Mouse (Mus musculus) CH12.LX (cell line): ENCODE measurements around the gene Copg2. TPM values are rescaled to one million over a fixed set of nuclear protein-coding genes. Genes with fewer than 3 reads are reported as not detected.

Experiments
- DNase-seq: peaks from one replicate; pipeline ENCODE4 v3.0.0-alpha.2; 2013; ENCODE audit errors: extremely low read depth
- H3K27ac ChIP-seq: 2 replicates; pipeline ENCODE4 v1.5.1; 2012; ENCODE audit warnings: low read depth, mild to moderate bottlenecking, control low read depth, moderate library complexity; ENCODE audit not compliant: insufficient read depth
- H3K27me3 ChIP-seq: replicated peaks from 2 replicates; pipeline ENCODE3; 2012; ENCODE audit warnings: inconsistent platforms
- H3K36me3 ChIP-seq, 2 experiments: replicated peaks in 1 of 2; 2 replicates each; pipeline versions ENCODE3 to v1.6.1; 2012; ENCODE audit warnings: inconsistent platforms in 1 of 2, low read length in 1 of 2, mild to moderate bottlenecking in 1 of 2, mixed read lengths in 1 of 2, moderate library complexity in 1 of 2; ENCODE audit not compliant: control insufficient read depth in 1 of 2, insufficient read depth in 1 of 2
- H3K4me1 ChIP-seq, 2 experiments: 2 replicates each; pipeline ENCODE4 v1.6.1; 2012; ENCODE audit warnings: inconsistent platforms in 1 of 2, moderate library complexity in 1 of 2; ENCODE audit not compliant: insufficient read depth in 2 of 2, control insufficient read depth in 1 of 2
- H3K4me2 ChIP-seq: 2 replicates; pipeline ENCODE4 v1.6.1; 2012; ENCODE audit warnings: low read depth, mild to moderate bottlenecking, control low read depth; ENCODE audit not compliant: poor library complexity, insufficient read depth, severe bottlenecking
- H3K4me3 ChIP-seq, 3 experiments: fragments of 150-350 bp in 1 of 3; sonication (generic) in 1 of 3; replicated peaks in 1 of 3; 2 replicates each; pipeline versions ENCODE3 to v1.5.1; 2011 to 2012; ENCODE audit warnings: low read depth in 2 of 3, low read length in 2 of 3, mild to moderate bottlenecking in 2 of 3, moderate library complexity in 2 of 3, control low read depth in 1 of 3, improper control_type of control experiment in 1 of 3, inconsistent platforms in 1 of 3, mixed read lengths in 1 of 3; ENCODE audit not compliant: poor library complexity in 1 of 3
- H3K79me2 ChIP-seq: replicated peaks from 2 replicates; pipeline ENCODE4 v1.6.1; 2012; ENCODE audit warnings: mild to moderate bottlenecking, moderate library complexity; ENCODE audit not compliant: control insufficient read depth, poor library complexity, insufficient read depth, severe bottlenecking; ENCODE audit errors: extremely low read depth
- H3K9ac ChIP-seq: 2 replicates; pipeline ENCODE4 v1.6.1; 2012; ENCODE audit warnings: low read depth, mild to moderate bottlenecking, control low read depth, moderate library complexity; ENCODE audit not compliant: insufficient read depth
- H3K9me3 ChIP-seq: replicated peaks from 2 replicates; pipeline ENCODE3; 2012; ENCODE audit warnings: low read length, inconsistent platforms, mixed read lengths
- BHLHE40 ChIP-seq: IDR thresholded peaks from 2 replicates; pipeline ENCODE4 v1.6.1; 2011; ENCODE audit warnings: mild to moderate bottlenecking, low read depth, low read length, improper control_type of control experiment
- CHD1 ChIP-seq: IDR thresholded peaks from 2 replicates; pipeline ENCODE4 v1.6.1; 2012; ENCODE audit warnings: low read depth, low read length, improper control_type of control experiment, inconsistent platforms
- ELF1 ChIP-seq: IDR thresholded peaks from 2 replicates; pipeline ENCODE4 v1.6.1; 2014; ENCODE audit warnings: low read depth, mild to moderate bottlenecking, inconsistent platforms, low read length, improper control_type of control experiment
- GABPA ChIP-seq: IDR thresholded peaks from 2 replicates; pipeline ENCODE4 v1.6.1; 2012; ENCODE audit warnings: low read depth, low read length, improper control_type of control experiment, inconsistent platforms; ENCODE audit not compliant: insufficient replicate concordance
- HCFC1 ChIP-seq: IDR thresholded peaks from 2 replicates; pipeline ENCODE4 v1.6.1; 2012; ENCODE audit warnings: low read depth, mild to moderate bottlenecking, inconsistent platforms, low read length, improper control_type of control experiment
- IRF4 ChIP-seq: IDR thresholded peaks from 2 replicates; pipeline ENCODE4 v1.6.1; 2014; ENCODE audit warnings: low read depth, mild to moderate bottlenecking, inconsistent platforms, low read length, improper control_type of control experiment
- JUN ChIP-seq: IDR thresholded peaks from 2 replicates; pipeline ENCODE4 v1.6.1; 2011; ENCODE audit warnings: low read depth, mild to moderate bottlenecking, low read length, improper control_type of control experiment, moderate library complexity; ENCODE audit not compliant: insufficient read depth
- JUND ChIP-seq: conservative IDR thresholded peaks from 2 replicates; pipeline ENCODE4 v1.6.1; 2011; ENCODE audit warnings: low read depth, low read length, improper control_type of control experiment
- KAT2A ChIP-seq: IDR thresholded peaks from 2 replicates; pipeline ENCODE4 v1.6.1; 2012; ENCODE audit warnings: low read length, improper control_type of control experiment, inconsistent platforms; ENCODE audit not compliant: insufficient replicate concordance
- MAZ ChIP-seq: IDR thresholded peaks from 2 replicates; pipeline ENCODE4 v1.6.1; 2012; ENCODE audit warnings: low read depth, mild to moderate bottlenecking, inconsistent platforms, low read length, improper control_type of control experiment, moderate library complexity
- MXI1 ChIP-seq: IDR thresholded peaks from 2 replicates; pipeline ENCODE4 v1.6.1; 2011; ENCODE audit warnings: mild to moderate bottlenecking, low read depth, low read length, improper control_type of control experiment
- NRF1 ChIP-seq: IDR thresholded peaks from 2 replicates; pipeline ENCODE4 v1.6.1; 2014; ENCODE audit warnings: low read depth, mild to moderate bottlenecking, inconsistent platforms, low read length, improper control_type of control experiment, moderate library complexity
- POLR2AphosphoS2 ChIP-seq: IDR thresholded peaks from 2 replicates; pipeline ENCODE4 v1.6.1; 2011; ENCODE audit warnings: low read depth, low read length, improper control_type of control experiment
- SIN3A ChIP-seq: IDR thresholded peaks from 2 replicates; pipeline ENCODE4 v1.6.1; 2012; ENCODE audit warnings: low read length, improper control_type of control experiment, inconsistent platforms
- UBTF ChIP-seq: IDR thresholded peaks from 2 replicates; pipeline ENCODE4 v1.6.1; 2012; ENCODE audit warnings: low read depth, mild to moderate bottlenecking, inconsistent platforms, low read length, improper control_type of control experiment, moderate library complexity
- USF2 ChIP-seq: conservative IDR thresholded peaks from 2 replicates; pipeline ENCODE4 v1.6.1; 2011; ENCODE audit warnings: low read depth, low read length, improper control_type of control experiment
- ZC3H11A ChIP-seq: IDR thresholded peaks from 2 replicates; pipeline ENCODE4 v1.6.1; 2012; ENCODE audit warnings: low read depth, mild to moderate bottlenecking, inconsistent platforms, low read length, improper control_type of control experiment
- ZKSCAN1 ChIP-seq: IDR thresholded peaks from 2 replicates; pipeline ENCODE4 v1.6.1; 2012; ENCODE audit warnings: low read depth, inconsistent platforms, low read length, improper control_type of control experiment, borderline replicate concordance
- ZMIZ1 ChIP-seq: IDR thresholded peaks from 2 replicates; pipeline ENCODE4 v1.6.1; 2012; ENCODE audit warnings: low read depth, mild to moderate bottlenecking, inconsistent platforms, low read length, improper control_type of control experiment
- ZNF384 ChIP-seq: IDR thresholded peaks from 2 replicates; pipeline ENCODE4 v1.6.1; 2012; ENCODE audit warnings: low read depth, low read length, improper control_type of control experiment, inconsistent platforms
- dilution Hi-C: fragments of 300-500 bp; cut with MboI; formaldehyde crosslinking; loops from 2 replicates; pipeline ENCODE4 v1.14.3; 2020; ENCODE audit warnings: low sequenced_read_pairs; ENCODE audit not compliant: extremely low pct_unique_long_range_greater_than_20kb, extremely low pct_ligation_motif_present
- in situ Hi-C: fragments of 300-500 bp; cut with MboI; formaldehyde crosslinking; loops from 3 replicates; pipeline ENCODE4 v1.14.3; 2019; ENCODE audit warnings: low sequenced_read_pairs, low pct_ligation_motif_present, low pct_unique_long_range_greater_than_20kb, mixed read lengths
- polyA plus RNA-seq: library from polyadenylated mRNA; unstranded; fragments of >175 nt; gene quantifications from 2 replicates; pipeline ENCODE4 v1.2.1, GENCODE M21; 2012; ENCODE audit warnings: low read depth; ENCODE audit not compliant: insufficient read length
- total RNA-seq, 2 experiments: library from RNA; depleted of rRNA; stranded (reverse); fragments of 300-350 nt in 1 of 2; fragments of >200 nt in 1 of 2; gene quantifications; 2 replicates each; pipeline ENCODE4 v1.2.3; 2012 to 2014

The Copg2 gene
- total and polyA plus RNA-seq, 3 experiments: 23.3 to 43.7 (median 28.9) TPM

GRCm38 (mm10) chr6:30711365-30711763, 185.2 kb downstream of the Copg2 start:
- no peak overlapping the region for H3K9ac ChIP-seq
- no peak overlapping the region for H3K4me2 ChIP-seq
- TF ChIP-seq JUN: no peak
- TF ChIP-seq MAZ: no peak
- TF ChIP-seq GABPA: no peak
- TF ChIP-seq ELF1: no peak
- TF ChIP-seq ZC3H11A: no peak
- no peak for TF ChIP-seq MXI1
- TF ChIP-seq NRF1: no peak
- no peak for TF ChIP-seq HCFC1
- no peak for TF ChIP-seq ZKSCAN1
- TF ChIP-seq CHD1: no peak
- TF ChIP-seq POLR2AphosphoS2: no peak
- TF ChIP-seq KAT2A: no peak
- no peak for TF ChIP-seq USF2
- TF ChIP-seq BHLHE40: no peak
- TF ChIP-seq ZNF384: no peak
- no peak for TF ChIP-seq SIN3A
- TF ChIP-seq UBTF: no peak
- TF ChIP-seq IRF4: no peak
- TF ChIP-seq ZMIZ1: no peak
- no peak for TF ChIP-seq JUND
- H3K27ac ChIP-seq: no peak overlapping the region
- no peaks in the 10 kb centered on the region for H3K4me1 ChIP-seq
- in situ Hi-C loops: no loop called here
- no peaks in the 10 kb centered on the region for H3K36me3 ChIP-seq
- DNase-seq: no peak
- H3K9me3 ChIP-seq: no peaks in the 10 kb centered on the region
- no peak overlapping the region for H3K4me3 ChIP-seq
- dilution Hi-C loops: no loop called here
- H3K27me3 ChIP-seq: no peaks in the 10 kb centered on the region
- H3K79me2 ChIP-seq: no peaks in the 10 kb centered on the region
